In the genomic region with DNA sequence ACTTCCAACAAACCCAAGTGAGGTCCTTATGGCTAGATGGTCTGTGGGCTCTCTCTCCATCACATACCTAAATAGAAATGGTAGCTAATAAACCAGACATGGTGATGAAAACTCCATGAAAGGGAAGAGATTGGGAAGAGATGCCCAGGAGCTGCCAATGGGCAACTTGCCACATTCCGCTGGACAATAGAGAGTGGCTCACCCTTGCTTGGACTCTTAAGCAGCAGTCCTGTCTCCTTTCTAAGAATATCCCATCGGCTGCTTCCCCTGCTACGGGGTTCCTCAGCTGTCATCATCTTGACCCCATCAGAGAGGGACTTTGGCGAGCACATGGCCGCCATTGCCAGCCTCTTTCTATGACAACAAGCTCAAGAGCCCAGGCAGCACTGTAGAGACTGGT, we compare ENCODE assay signal across 17 mouse cellular contexts.
"Had no signal": no experiment of that assay in that cellular context is flagged by ENCODE, and none has a peak within 500 bp of the region (broad histone marks: within the 10 kb centered on the region; RNA-seq: fewer than 3 reads in every experiment).

No protein-coding gene starts in this region.

- H3K36me3 ChIP-seq: lung, embryonic 15.5 days; midbrain, embryonic 13.5 days; midbrain, embryonic 15.5 days; neural tube, embryonic 12.5 days; stomach, embryonic 15.5 days had no signal

- ATAC-seq: lung, postnatal 0 days; midbrain, embryonic 13.5 days; midbrain, embryonic 15.5 days had no signal

- H3K4me1 ChIP-seq: lung, embryonic 15.5 days; megakaryocyte, embryonic 14.5 days; midbrain, embryonic 13.5 days; midbrain, embryonic 15.5 days; neural tube, embryonic 12.5 days; stomach, embryonic 15.5 days had no signal

- H3K27ac ChIP-seq: lung, embryonic 15.5 days; macrophage; midbrain, embryonic 13.5 days; midbrain, embryonic 15.5 days; neural tube, embryonic 12.5 days; stomach, embryonic 15.5 days; stomach, postnatal 0 days had no signal

- H3K9ac ChIP-seq: lung, embryonic 15.5 days; midbrain, embryonic 13.5 days; midbrain, embryonic 15.5 days; neural tube, embryonic 12.5 days; stomach, embryonic 15.5 days had no signal

- H3K27me3 ChIP-seq: lung, embryonic 15.5 days; megakaryocyte, embryonic 14.5 days; midbrain, embryonic 13.5 days; midbrain, embryonic 15.5 days; neural tube, embryonic 12.5 days; stomach, embryonic 15.5 days had no signal

- DNase-seq: lung, adult 2 months; lung, postnatal 14 days; lung, postnatal 36 days; right cerebral cortex, postnatal 14 days; thymus, adult 2 months; thymus, postnatal 25 days; thymus, postnatal 4 days had no signal

- H3K4me3 ChIP-seq: lung, embryonic 15.5 days; megakaryocyte, embryonic 14.5 days; midbrain, embryonic 13.5 days; midbrain, embryonic 15.5 days; neural tube, embryonic 12.5 days; stomach, embryonic 15.5 days had no signal

- H3K4me2 ChIP-seq: lung, embryonic 15.5 days; midbrain, embryonic 11.5 days; midbrain, embryonic 13.5 days; midbrain, embryonic 15.5 days; neural tube, embryonic 12.5 days; stomach, embryonic 15.5 days had no signal

- H3K9me3 ChIP-seq: lung, embryonic 15.5 days; midbrain, embryonic 13.5 days; midbrain, embryonic 15.5 days; neural tube, embryonic 12.5 days; stomach, embryonic 15.5 days had no signal
